Mouse (Mus musculus) brain, embryonic 14.5 days (tissue): ENCODE measurements around the gene Sec31a. TPM values are rescaled to one million over a fixed set of nuclear protein-coding genes. Genes with fewer than 3 reads are reported as not detected.
A peak's percentile ranks its signal among the peaks of the same experiment; 100 is the strongest.
"Not testable (repeated sequence)": the region's sequence is repeated elsewhere in the genome, so short reads cannot be mapped to it uniquely, and the experiment has no call there.

Experiments
- DNase-seq: peaks from one replicate; pipeline ENCODE4 v3.0.0-alpha.2; 2011; ENCODE audit warnings: low read depth
- CTCF ChIP-seq: fragments of 200-500 bp; IDR thresholded peaks from 2 replicates; pipeline ENCODE4 v1.5.1; 2012; ENCODE audit warnings: inconsistent platforms, mild to moderate bottlenecking, moderate library complexity, borderline replicate concordance; ENCODE audit not compliant: insufficient read depth, insufficient read length; ENCODE audit errors: extremely low read depth
- POLR2A ChIP-seq: fragments of 200-500 bp; IDR thresholded peaks from 2 replicates; pipeline ENCODE4 v1.6.1; 2012; ENCODE audit warnings: mild to moderate bottlenecking, inconsistent platforms, borderline replicate concordance; ENCODE audit not compliant: poor library complexity, insufficient read depth, insufficient read length, severe bottlenecking; ENCODE audit errors: extremely low read depth
- polyA plus RNA-seq: library from polyadenylated mRNA; depleted of rRNA; stranded (reverse); fragments of >200 nt; gene quantifications from 2 replicates; pipeline ENCODE4 v1.2.3, GENCODE M21; 2012

Gene Sec31a
- polyA plus RNA-seq, 1 experiment: 171 TPM

DNA sequence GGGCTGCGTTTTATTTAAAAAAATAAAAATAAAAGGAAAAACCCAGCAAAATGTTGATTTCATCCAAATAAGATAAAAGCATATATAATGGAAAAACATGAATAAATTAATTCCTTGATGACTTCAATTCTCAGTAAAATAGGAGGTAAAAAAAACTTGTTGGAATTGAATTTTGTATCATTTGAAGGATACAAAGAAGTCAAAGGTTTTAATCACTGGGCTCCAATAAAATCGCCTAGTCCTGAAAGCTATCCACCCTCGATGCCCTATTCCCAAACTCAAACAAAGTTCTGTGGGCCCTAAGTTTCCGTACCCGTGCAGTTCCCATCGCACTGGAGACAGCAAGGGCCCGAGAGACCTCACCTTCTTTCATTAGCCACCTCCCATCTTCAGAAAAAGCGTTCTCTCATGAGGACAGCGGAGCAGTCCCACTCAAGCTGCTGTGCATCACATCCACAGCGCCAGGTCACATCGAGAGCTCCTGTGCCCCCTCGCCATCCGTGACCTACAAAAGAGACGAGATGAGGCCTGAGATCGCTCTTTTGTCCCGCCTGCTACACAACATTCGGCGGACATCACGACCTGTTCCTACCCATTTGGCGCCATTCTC lies 12.8 kb upstream of the Sec31a start:
- TF ChIP-seq POLR2A: no peak
- TF ChIP-seq CTCF: no peak
- no peak for DNase-seq

DNA sequence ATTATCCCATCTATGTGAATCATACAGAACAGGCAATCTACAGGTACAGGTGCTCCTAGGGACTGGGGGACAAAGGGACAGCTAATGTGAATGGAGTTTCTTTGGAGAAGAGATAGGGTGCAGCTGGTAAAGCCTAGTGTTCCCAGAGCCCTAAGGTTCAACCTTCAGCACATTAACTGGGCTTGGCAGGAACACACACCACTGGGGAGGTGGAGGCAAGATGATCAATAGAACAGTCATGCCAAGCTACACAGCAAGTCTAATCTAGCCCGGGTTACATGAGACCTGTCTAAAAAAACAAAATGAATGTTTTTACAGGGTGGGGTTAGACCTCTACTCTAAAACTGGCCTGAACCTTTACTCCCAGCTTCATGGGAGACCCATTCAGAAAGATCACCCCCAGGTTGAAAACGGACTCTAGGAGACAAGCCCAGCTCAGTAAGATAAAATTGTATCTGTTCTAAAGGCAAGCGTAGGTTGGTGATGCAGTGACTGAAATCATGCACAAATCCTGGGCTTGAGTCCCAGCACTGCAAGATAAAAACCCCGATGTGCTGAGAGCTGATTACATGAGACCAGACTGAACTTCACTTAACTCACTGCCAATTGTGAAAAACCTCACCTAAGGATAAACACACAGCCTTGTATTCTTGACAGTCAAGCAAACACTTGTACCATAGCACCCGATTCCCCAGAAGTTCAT lies 12.1 kb upstream of the Sec31a start:
- no peak for TF ChIP-seq POLR2A
- TF ChIP-seq CTCF: no peak
- peak; percentile 50 for DNase-seq

DNA sequence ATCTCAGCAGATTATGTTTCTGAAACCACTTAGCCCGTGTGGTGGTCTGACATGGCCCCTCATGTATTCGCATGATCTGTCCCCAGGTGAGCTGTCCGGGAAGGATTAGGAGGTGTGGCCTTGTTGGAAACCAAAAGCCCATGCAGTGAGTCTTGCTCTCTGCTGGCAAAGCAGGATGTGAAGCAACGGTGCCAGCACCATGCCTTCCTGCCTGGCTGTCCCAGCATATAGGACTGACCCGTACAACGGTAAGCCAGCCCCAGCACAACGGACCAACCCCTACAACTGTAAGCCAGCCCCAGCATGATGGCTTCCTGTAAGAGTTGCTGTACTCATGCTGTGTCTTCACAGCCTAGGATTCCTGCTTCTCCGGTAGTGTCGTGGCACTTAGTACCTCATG lies 11.2 kb upstream of the Sec31a start:
- TF ChIP-seq CTCF (no peak), POLR2A (no peak)
- no peak for DNase-seq

DNA sequence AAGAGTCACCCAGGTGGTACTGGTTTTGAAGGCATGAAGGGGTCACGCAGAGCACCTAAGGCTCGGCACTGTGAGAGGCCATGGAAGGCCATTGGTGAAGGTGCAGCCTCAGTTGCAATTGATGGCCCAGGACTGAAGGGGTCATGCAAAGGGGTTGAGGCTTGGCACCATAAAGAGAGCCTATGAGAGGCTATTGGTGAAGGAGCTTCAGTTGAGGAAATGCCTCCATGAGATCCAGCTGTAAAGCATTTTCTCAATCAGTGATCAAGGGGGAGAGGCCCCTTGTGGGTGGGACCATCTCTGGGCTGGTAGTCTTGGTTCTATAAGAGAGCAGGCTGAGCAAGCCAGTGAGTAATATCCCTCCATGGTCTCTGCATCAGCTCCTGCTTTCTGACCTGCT lies 9.8 kb upstream of the Sec31a start:
- DNase-seq: not testable (repeated sequence)

DNA sequence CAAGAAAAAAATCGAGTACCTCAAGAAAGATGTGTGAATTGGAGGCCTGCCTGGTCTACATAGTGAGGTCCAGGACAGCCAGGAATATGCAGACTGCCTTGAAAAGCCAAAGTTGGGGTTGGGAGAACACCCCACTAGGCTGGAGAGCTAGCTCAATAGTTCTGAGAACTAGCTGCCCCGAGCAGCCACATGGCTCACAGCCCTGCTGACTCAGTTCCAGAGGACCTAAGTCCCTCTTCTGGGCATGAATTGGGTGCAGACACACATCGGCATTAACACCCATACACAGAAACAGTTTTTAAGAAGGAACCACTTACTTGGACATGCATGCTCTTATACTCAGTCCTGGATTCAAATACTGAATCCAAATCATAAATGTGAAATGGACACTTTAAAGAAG lies 8.2 kb upstream of the Sec31a start:
- no peak for DNase-seq
- TF ChIP-seq POLR2A (no peak), CTCF (no peak)

DNA sequence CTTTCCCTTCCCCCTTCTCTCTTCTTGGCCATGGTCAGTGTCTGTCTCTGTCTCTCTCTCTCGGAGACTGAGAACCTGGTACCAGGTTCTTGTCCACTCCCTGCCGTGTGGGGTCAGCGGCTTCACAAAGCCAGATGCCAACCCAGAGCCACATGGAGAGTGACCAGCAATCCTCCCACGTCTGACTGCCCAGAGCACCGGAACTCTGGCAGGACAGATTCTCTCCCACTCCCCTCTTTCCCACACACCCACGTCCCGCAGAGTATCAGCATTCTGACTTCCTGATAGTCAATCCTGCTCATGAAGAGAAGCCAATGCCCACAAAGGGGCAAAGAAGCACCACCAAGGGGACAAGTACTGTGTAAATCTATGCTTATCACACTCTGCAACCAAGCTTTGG lies 7.6 kb upstream of the Sec31a start:
- DNase-seq: no peak
- TF ChIP-seq CTCF (no peak), POLR2A (no peak)

DNA sequence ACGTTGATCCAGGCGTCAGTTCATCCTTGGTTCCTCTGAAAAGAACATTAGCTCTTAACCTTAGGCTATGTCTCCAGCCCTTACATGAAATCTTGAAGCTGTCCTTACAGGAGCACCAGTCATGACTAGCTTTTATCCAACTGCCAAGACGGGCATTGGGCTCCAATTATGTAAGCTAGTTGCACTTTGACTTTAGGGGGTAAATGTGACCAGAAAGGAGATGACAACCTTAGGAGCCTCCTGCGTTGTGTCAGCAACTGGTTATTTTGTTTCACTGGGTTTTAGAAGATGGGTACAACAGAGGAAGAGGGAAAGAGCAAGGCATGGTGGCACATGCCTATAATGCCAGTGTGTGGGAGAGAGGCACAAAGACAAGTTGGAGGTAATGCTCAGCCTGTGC lies 2.8 kb upstream of the Sec31a start:
- TF ChIP-seq POLR2A (no peak), CTCF (no peak)
- DNase-seq: no peak

DNA sequence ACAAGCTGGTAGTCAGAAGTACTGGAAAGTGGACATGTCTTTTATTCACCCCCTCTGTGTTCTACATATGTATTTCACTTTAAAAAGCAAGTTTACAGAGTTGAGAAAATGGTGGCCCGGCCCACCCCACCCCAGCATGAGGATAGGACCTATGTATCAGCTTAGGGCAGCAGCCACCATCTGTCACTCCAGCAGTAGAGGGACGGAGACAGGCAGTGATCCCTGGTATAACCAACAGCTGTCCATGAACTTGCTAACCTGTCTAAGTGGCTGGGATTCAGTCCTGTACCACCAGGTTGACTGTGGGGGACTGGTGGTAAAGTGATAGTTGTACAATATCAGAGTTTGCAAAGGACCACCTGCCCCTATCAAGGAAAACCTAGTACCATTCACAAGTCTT lies 2.0 kb upstream of the Sec31a start:
- DNase-seq: no peak
- TF ChIP-seq POLR2A: no peak
- TF ChIP-seq CTCF: no peak

DNA sequence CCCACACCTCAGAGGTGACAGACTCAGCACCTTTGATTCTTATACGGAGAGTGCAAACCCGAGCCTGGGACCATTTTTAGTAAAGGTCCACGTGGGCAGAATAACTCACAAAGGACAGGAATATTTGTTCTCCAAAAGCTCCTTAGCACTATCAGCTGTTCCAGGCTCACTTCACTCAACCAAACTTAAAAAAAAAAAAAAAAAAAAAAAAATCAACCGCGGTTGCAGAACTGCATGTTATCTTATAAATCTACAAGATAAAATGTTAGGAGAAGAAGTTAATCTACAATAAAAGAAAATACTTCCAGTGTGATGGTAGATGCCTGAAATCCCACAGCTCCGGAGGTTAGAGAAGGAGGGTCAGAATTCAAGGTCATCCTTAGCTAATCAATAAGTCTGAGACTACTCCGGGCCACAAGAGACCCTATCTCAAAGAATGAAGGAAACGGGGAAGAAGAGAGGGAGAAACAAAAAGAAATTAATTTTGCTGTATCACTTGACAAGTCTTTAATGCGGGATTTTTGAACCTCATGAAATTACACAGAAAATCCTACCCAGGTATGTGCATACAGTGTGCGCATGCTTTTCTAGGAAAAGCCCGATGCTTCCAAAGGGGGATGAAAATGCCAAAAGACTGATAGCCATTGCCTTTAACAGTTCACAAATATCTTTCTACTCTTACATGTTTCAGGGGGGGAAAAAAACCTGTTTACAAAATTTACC lies 1.4 kb downstream of the Sec31a start:
- TF ChIP-seq POLR2A (no peak), CTCF (no peak)
- no peak for DNase-seq

DNA sequence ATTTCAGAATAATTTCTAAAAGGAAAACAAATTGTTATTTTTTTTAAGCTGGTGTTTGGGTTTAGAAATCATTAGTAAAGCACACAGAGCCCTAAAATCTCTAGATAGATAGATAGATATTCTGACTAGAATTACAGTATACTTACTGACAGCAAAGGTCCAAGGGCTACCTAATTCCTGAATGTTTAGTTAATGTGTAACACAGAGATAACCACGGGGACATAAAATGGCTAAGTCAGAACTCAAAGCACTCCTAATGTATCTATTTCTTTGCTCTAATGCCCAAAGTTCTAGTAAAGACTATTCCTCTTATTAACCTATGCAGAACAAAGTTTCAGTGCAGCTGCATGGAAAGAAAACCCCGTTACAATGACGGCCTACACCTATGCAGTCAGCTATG lies 3.1 kb downstream of the Sec31a start:
- DNase-seq: no peak
- no peak for TF ChIP-seq CTCF
- no peak for TF ChIP-seq POLR2A

DNA sequence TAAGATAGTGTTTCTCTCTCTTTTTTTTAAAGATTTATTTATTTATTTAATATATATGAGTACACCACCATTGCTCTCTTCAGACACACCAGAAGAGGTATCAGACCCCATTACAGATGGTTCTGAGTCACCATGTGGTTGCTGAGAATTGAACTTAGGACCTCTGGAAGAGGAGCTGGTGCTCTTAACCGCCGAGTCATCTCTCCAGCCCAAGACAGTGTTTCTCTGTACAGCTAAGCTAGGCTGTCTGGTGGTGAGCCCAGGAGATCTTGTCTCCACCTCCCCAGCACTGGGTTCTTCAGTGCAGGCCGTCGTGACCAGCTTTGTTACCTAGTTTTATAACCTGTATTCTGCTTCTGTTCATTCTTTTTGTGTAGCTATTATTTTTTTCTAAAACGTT lies 5.8 kb downstream of the Sec31a start:
- TF ChIP-seq CTCF (no peak), POLR2A (no peak)

DNA sequence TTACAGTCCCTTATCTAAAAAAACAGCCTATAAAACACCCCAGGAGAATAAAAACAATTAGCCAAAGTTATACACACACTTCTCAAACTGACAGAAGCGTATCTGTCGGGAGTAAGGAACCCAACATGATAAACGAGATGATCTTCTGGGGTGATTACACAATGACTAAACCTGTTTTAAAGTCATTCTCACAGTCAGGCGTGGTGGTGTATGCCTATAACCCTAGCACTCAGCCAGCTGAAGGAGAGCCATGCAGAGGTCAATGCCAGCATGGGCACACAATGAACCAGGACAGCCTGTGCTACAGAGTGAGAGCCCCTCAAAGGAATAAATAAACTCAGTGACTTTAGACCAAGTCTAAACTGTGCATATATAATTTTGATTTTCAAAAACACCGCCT lies 7.5 kb downstream of the Sec31a start:
- no peak for DNase-seq
- TF ChIP-seq POLR2A (no peak), CTCF (no peak)

More for the DNA sequence above, 5.8 kb downstream of the Sec31a start:
- no peak for DNase-seq
